22 mouse cellular contexts compared by ENCODE assay signal in the genomic region with DNA sequence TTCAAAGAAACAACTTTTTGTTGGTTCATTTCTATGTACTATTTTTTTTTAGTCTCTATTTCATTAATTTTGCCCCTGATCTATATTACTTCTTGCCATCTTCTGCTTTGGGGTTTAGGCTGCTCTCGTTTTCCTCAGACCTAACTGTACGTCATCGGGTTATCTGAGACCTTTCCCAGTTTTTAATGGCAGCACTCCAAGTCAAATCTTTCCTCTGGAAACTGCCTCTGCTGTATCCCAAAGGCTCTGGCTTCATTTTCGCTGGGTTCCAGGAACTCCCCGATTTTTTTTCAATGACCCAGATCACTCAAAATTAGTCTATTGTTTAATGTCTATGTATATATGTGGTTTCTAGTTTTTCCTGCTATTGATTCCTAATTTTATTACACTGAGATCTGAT. TPM values are rescaled to one million over a fixed set of nuclear protein-coding genes. Genes with fewer than 3 reads are reported as not detected.
DNase-seq lines count a peak whose midpoint lies in the region; ATAC-seq lines count a peak whose summit lies in the region.
"Had no signal": no experiment of that assay in that cellular context is flagged by ENCODE, and none has a peak within 500 bp of the region (broad histone marks: within the 10 kb centered on the region; RNA-seq: fewer than 3 reads in every experiment).

No protein-coding gene starts in this region.

- no peak overlapping the region for H3K9ac ChIP-seq in heart, embryonic 13.5 days
- no peak overlapping the region for H3K9ac ChIP-seq in midbrain, embryonic 11.5 days (ENCODE audit: low read length)
- H3K9ac ChIP-seq in midbrain, embryonic 14.5 days (replicated peaks; ENCODE audit: low read length): no peak overlapping the region
- H3K9ac ChIP-seq: embryonic facial prominence, embryonic 12.5 days; forebrain, embryonic 12.5 days; hindbrain, embryonic 15.5 days had no signal

- no peaks in the 10 kb centered on the region for H3K9me3 ChIP-seq in heart, embryonic 13.5 days
- H3K9me3 ChIP-seq in midbrain, embryonic 11.5 days (ENCODE audit: control insufficient read depth, low read length): no peaks in the 10 kb centered on the region
- H3K9me3 ChIP-seq in midbrain, embryonic 14.5 days (ENCODE audit: control insufficient read depth, low read length): no peaks in the 10 kb centered on the region
- H3K9me3 ChIP-seq: embryonic facial prominence, embryonic 12.5 days; forebrain, embryonic 12.5 days; hindbrain, embryonic 10.5 days; hindbrain, embryonic 15.5 days had no signal

- peak overlapping the region; percentile 76; the same call in 1 of the 2 replicates for H3K27ac ChIP-seq in heart, embryonic 13.5 days (replicated peaks)
- no peak overlapping the region for H3K27ac ChIP-seq in midbrain, embryonic 11.5 days (ENCODE audit: low read depth, low read length)
- H3K27ac ChIP-seq in midbrain, embryonic 14.5 days (replicated peaks; ENCODE audit: low read depth, low read length): no peak overlapping the region
- H3K27ac ChIP-seq: embryonic facial prominence, embryonic 12.5 days; forebrain, embryonic 12.5 days; hindbrain, embryonic 10.5 days; hindbrain, embryonic 15.5 days had no signal

- no peak for ATAC-seq in heart, embryonic 13.5 days (ENCODE audit: extremely low read depth, insufficient number of reproducible peaks, low FRiP score, low TSS enrichment)
- no peak for ATAC-seq in midbrain, embryonic 11.5 days (ENCODE audit: low FRiP score)
- ATAC-seq in midbrain, embryonic 14.5 days (ENCODE audit: low FRiP score, low TSS enrichment): no peak
- ATAC-seq: forebrain, embryonic 16.5 days; intestine, embryonic 16.5 days had no signal

- intact Hi-C loops in heart, postnatal 25 days (cut with DNase I): no loop called here

- no peak overlapping the region for H3K4me3 ChIP-seq in heart, embryonic 13.5 days
- no peak overlapping the region for H3K4me3 ChIP-seq in midbrain, embryonic 11.5 days (ENCODE audit: low read depth, low read length)
- H3K4me3 ChIP-seq in midbrain, embryonic 14.5 days (replicated peaks; ENCODE audit: low read depth, low read length): no peak overlapping the region
- H3K4me3 ChIP-seq: embryonic facial prominence, embryonic 12.5 days; forebrain, embryonic 12.5 days; hindbrain, embryonic 10.5 days; hindbrain, embryonic 15.5 days had no signal

- no peaks in the 10 kb centered on the region for H3K36me3 ChIP-seq in heart, embryonic 13.5 days
- H3K36me3 ChIP-seq in midbrain, embryonic 11.5 days (ENCODE audit: control insufficient read depth, insufficient read depth, low read length): no peaks in the 10 kb centered on the region
- no peaks in the 10 kb centered on the region for H3K36me3 ChIP-seq in midbrain, embryonic 14.5 days (ENCODE audit: control insufficient read depth, insufficient read depth, low read length)
- H3K36me3 ChIP-seq: embryonic facial prominence, embryonic 12.5 days; forebrain, embryonic 12.5 days; hindbrain, embryonic 10.5 days; hindbrain, embryonic 15.5 days had no signal

- WGBS in heart, embryonic 13.5 days: 37% methylated on average over 5 of the region's 5 CpGs
- 85% methylated on average over 5 of the region's 5 CpGs for WGBS in midbrain, embryonic 11.5 days
- WGBS in midbrain, embryonic 14.5 days: 90% methylated on average over 5 of the region's 5 CpGs

- H3K4me2 ChIP-seq in heart, embryonic 13.5 days: no peak overlapping the region
- no peak overlapping the region for H3K4me2 ChIP-seq in midbrain, embryonic 11.5 days
- no peak overlapping the region for H3K4me2 ChIP-seq in midbrain, embryonic 14.5 days (ENCODE audit: low read length)
- H3K4me2 ChIP-seq: embryonic facial prominence, embryonic 12.5 days; forebrain, embryonic 12.5 days; hindbrain, embryonic 15.5 days had no signal

- H3K27me3 ChIP-seq in heart, embryonic 13.5 days (replicated peaks): no peaks in the 10 kb centered on the region
- no peaks in the 10 kb centered on the region for H3K27me3 ChIP-seq in midbrain, embryonic 11.5 days (ENCODE audit: control insufficient read depth, insufficient read depth, low read length)
- H3K27me3 ChIP-seq in midbrain, embryonic 14.5 days (ENCODE audit: control insufficient read depth, insufficient read depth, low read length): no peaks in the 10 kb centered on the region
- H3K27me3 ChIP-seq: embryonic facial prominence, embryonic 12.5 days; forebrain, embryonic 12.5 days; hindbrain, embryonic 15.5 days had no signal

- peaks cover 33% of the 10 kb centered on the region for H3K4me1 ChIP-seq in heart, embryonic 13.5 days
- H3K4me1 ChIP-seq in midbrain, embryonic 11.5 days (ENCODE audit: control insufficient read depth, insufficient read depth, low read length): no peaks in the 10 kb centered on the region
- no peaks in the 10 kb centered on the region for H3K4me1 ChIP-seq in midbrain, embryonic 14.5 days (ENCODE audit: control insufficient read depth, insufficient read depth, low read length)
- H3K4me1 ChIP-seq: embryonic facial prominence, embryonic 12.5 days; forebrain, embryonic 12.5 days; hindbrain, embryonic 10.5 days; hindbrain, embryonic 15.5 days had no signal

- DNase-seq in gastrocnemius, adult 18-20 months (ENCODE audit: low spot score): peak; percentile 58
- no peak for DNase-seq in gastrocnemius, adult 8-10 months (ENCODE audit: low spot score in 2 of 2)
- DNase-seq in heart, postnatal 25 days (ENCODE audit: low spot score): no peak
- DNase-seq in heart, postnatal 4 days: peak; percentile 14
- no peak for DNase-seq in heart, adult 11 months
- peak; percentile 35 for DNase-seq in midbrain, embryonic 11.5 days (ENCODE audit: low spot score, missing footprints)
- no peak for DNase-seq in midbrain, embryonic 14.5 days
- DNase-seq: adrenal gland, postnatal 10 days; cerebellum, adult 11 months; cerebellum, adult 8-10 months; cerebellum, postnatal 14 days; embryo, embryonic 11 days; kidney, adult 2 months had no signal

RNA-seq across cellular contexts. Expression of a gene that starts 6.6 kb away (rescaled TPM):
- total RNA-seq in gastrocnemius, adult 18-20 months (2021): 100 to 1,000 TPM; 577 to 615 TPM
- 100 to 1,000 TPM; 595 to 734 (median 690) TPM for total RNA-seq in gastrocnemius, adult 8-10 months (2022)
- polyA plus RNA-seq in heart, embryonic 13.5 days (2015; fragmentation: Nextera tagmentation; extraction: Ambion mirVana): 46.2 and 49.9 TPM in 2 replicates
- 100 to 1,000 TPM; 144 to 150 TPM for total RNA-seq in heart, postnatal 25 days (2021)
- 10 to 100 TPM; 94.8 to 96.7 TPM for total RNA-seq in heart, postnatal 4 days (2021)
- polyA plus RNA-seq in midbrain, embryonic 11.5 days (2014; fragmentation: Nextera tagmentation; extraction: Ambion mirVana): 0.14 and 0.32 TPM in 2 replicates
- 0.09 TPM in 1 of 2 replicates, not detected in the other for polyA plus RNA-seq in midbrain, embryonic 14.5 days (2014; fragmentation: Nextera tagmentation; extraction: Ambion mirVana)
- total RNA-seq: common myeloid progenitor, adult 5-6 weeks; MEL had no signal

Comparison
In these comparisons a context has a peak if more than half of its experiments do, and no peak if none do; other contexts are left out.
1. DNase-seq: peak in gastrocnemius, adult 18-20 months (single experiment), heart, postnatal 4 days (single experiment) and midbrain, embryonic 11.5 days (single experiment); none in gastrocnemius, adult 8-10 months (0 of 2), heart, postnatal 25 days (single experiment), heart, adult 11 months (single experiment) and midbrain, embryonic 14.5 days (single experiment).